Comparison of ENCODE assay signal across 19 mouse cellular contexts in genomic region chr5:120602210-120602609, GRCm38 (mm10). TPM values are rescaled to one million over a fixed set of nuclear protein-coding genes. Genes with fewer than 3 reads are reported as not detected.
"Had no signal": no experiment of that assay in that cellular context is flagged by ENCODE, and none has a peak within 500 bp of the region (broad histone marks: within the 10 kb centered on the region; RNA-seq: fewer than 3 reads in every experiment).

No protein-coding gene starts in this region.

- H3K9me3 ChIP-seq: limb, embryonic 12.5 days; liver, embryonic 13.5 days; lung, embryonic 15.5 days; midbrain, embryonic 13.5 days; neural tube, embryonic 15.5 days had no signal

- H3K9ac ChIP-seq: limb, embryonic 12.5 days; liver, postnatal 0 days; lung, embryonic 15.5 days; midbrain, embryonic 13.5 days; neural tube, embryonic 15.5 days had no signal

- ATAC-seq: liver, postnatal 0 days; midbrain, embryonic 13.5 days had no signal

- H3K4me3 ChIP-seq: layer of hippocampus, adult 2 months; limb, embryonic 12.5 days; liver, embryonic 13.5 days; lung, embryonic 15.5 days; midbrain, embryonic 13.5 days; myocyte; neural tube, embryonic 15.5 days had no signal

- H3K27ac ChIP-seq: layer of hippocampus, adult 2 months; limb, embryonic 12.5 days; lung, embryonic 15.5 days; midbrain, embryonic 13.5 days; neural tube, embryonic 15.5 days had no signal

- H3K36me3 ChIP-seq: liver, embryonic 13.5 days; lung, embryonic 15.5 days; midbrain, embryonic 13.5 days; neural tube, embryonic 15.5 days had no signal

- DNase-seq: kidney, postnatal 10 days; kidney, postnatal 4 days; liver; liver, embryonic 13.5 days; liver, postnatal 0 days; lung, postnatal 14 days; right cerebral cortex, postnatal 4 days; spleen, adult 18-20 months; thymus, adult 18-20 months; thymus, postnatal 14 days had no signal

- H3K27me3 ChIP-seq: limb, embryonic 12.5 days; liver, embryonic 13.5 days; lung, embryonic 15.5 days; midbrain, embryonic 13.5 days; neural tube, embryonic 15.5 days had no signal

- H3K4me2 ChIP-seq: limb, embryonic 12.5 days; liver, embryonic 13.5 days; lung, embryonic 15.5 days; midbrain, embryonic 13.5 days; neural tube, embryonic 15.5 days had no signal

RNA-seq across cellular contexts. Expression of gene Cfap73, which starts 31.8 kb away (rescaled TPM):
- polyA plus RNA-seq: kidney, embryonic 14.5 days; limb, embryonic 12.5 days; liver, embryonic 13.5 days; liver, postnatal 0 days; midbrain, embryonic 13.5 days; myocyte; neural tube, embryonic 11.5 days; stomach, embryonic 14.5 days had no signal
